Mouse (Mus musculus): ENCODE data around the gene Fbxo34. TPM values are rescaled to one million over a fixed set of nuclear protein-coding genes. Genes with fewer than 3 reads are reported as not detected.

Gene Fbxo34
- polyA plus RNA-seq, 1 experiment from 2014 or later = 26.3 TPM

- no peaks in the 10 kb centered on the region for H3K4me1 ChIP-seq
- WGBS = 64% methylated on average over 3 of the region's 3 CpGs
- no peaks in the 10 kb centered on the region for H3K27me3 ChIP-seq
- H3K9ac ChIP-seq = no peak overlapping the region
- no peaks in the 10 kb centered on the region for H3K36me3 ChIP-seq
- ATAC-seq (ENCODE audit: insufficient number of reproducible peaks, low FRiP score, low TSS enrichment, low read depth) = no peak
- no peak overlapping the region for H3K4me3 ChIP-seq (replicated peaks)
- H3K9me3 ChIP-seq (replicated peaks) = peaks cover 2% of the 10 kb centered on the region; the same call in 1 of the 2 replicates
- H3K4me2 ChIP-seq (replicated peaks) = no peak overlapping the region
- H3K27ac ChIP-seq (replicated peaks) = no peak overlapping the region
Observed at GRCm38 (mm10) chr14:47438947-47439346, 11.3 kb upstream of the Fbxo34 start.

- Histone ChIP-seq H3K27me3 (no peaks in the 10 kb centered on the region), H3K4me3 (replicated peaks) (no peak overlapping the region), H3K27ac (replicated peaks) (no peak overlapping the region), H3K4me2 (replicated peaks) (no peak overlapping the region), H3K9me3 (replicated peaks) (0 out of 2 replicates have a peak, but pooled peaks cover 2% of the 10 kb centered on the region), H3K36me3 (no peaks in the 10 kb centered on the region), H3K4me1 (no peaks in the 10 kb centered on the region), H3K9ac (no peak overlapping the region)
- WGBS = 31% methylated on average over 2 of the region's 2 CpGs
- ATAC-seq (ENCODE audit: insufficient number of reproducible peaks, low FRiP score, low TSS enrichment, low read depth) = no peak
Observed at GRCm38 (mm10) chr14:47444907-47445306, 5.3 kb upstream of the Fbxo34 start.

- WGBS = 46% methylated on average over 9 of the region's 9 CpGs
- Histone ChIP-seq H3K9me3 (replicated peaks) (no peaks in the 10 kb centered on the region), H3K27me3 (no peaks in the 10 kb centered on the region), H3K27ac (replicated peaks) (no peak overlapping the region), H3K4me1 (no peaks in the 10 kb centered on the region), H3K36me3 (no peaks in the 10 kb centered on the region), H3K9ac (no peak overlapping the region), H3K4me2 (replicated peaks) (no peak overlapping the region), H3K4me3 (replicated peaks) (no peak overlapping the region)
- ATAC-seq (ENCODE audit: insufficient number of reproducible peaks, low FRiP score, low TSS enrichment, low read depth) = no peak
Observed at GRCm38 (mm10) chr14:47445331-47446095, 4.7 kb upstream of the Fbxo34 start.

GRCm38 (mm10) chr14:47459556-47459955 lies 9.3 kb downstream of the Fbxo34 start:
- no peak for ATAC-seq (ENCODE audit: insufficient number of reproducible peaks, low FRiP score, low TSS enrichment, low read depth)
- WGBS = 78% methylated on average over 4 of the region's 4 CpGs

GRCm38 (mm10) chr14:47461997-47462396 lies 11.8 kb downstream of the Fbxo34 start:
- no peak overlapping the region for H3K9ac ChIP-seq
- no peak overlapping the region for H3K4me3 ChIP-seq (replicated peaks)
- H3K9me3 ChIP-seq (replicated peaks) = no peaks in the 10 kb centered on the region
- no peak for ATAC-seq (ENCODE audit: insufficient number of reproducible peaks, low FRiP score, low TSS enrichment, low read depth)
- no peak overlapping the region for H3K4me2 ChIP-seq (replicated peaks)
- no peaks in the 10 kb centered on the region for H3K4me1 ChIP-seq
- no peak overlapping the region for H3K27ac ChIP-seq (replicated peaks)
- whole genome bisulfite sequencing = 87% methylated on average over 8 of the region's 8 CpGs
- H3K27me3 ChIP-seq = no peaks in the 10 kb centered on the region; the same call in 1 of the 2 replicates
- no peaks in the 10 kb centered on the region for H3K36me3 ChIP-seq

More at GRCm38 (mm10) chr14:47459556-47459955, 9.3 kb downstream of the Fbxo34 start:
- H3K9ac ChIP-seq = no peak overlapping the region
- H3K4me1 ChIP-seq = no peaks in the 10 kb centered on the region
- no peaks in the 10 kb centered on the region for H3K36me3 ChIP-seq
- no peak overlapping the region for H3K4me3 ChIP-seq (replicated peaks)
- no peak overlapping the region for H3K4me2 ChIP-seq (replicated peaks)
- H3K27ac ChIP-seq (replicated peaks) = no peak overlapping the region
- H3K9me3 ChIP-seq (replicated peaks) = no peaks in the 10 kb centered on the region
- H3K27me3 ChIP-seq = no peaks in the 10 kb centered on the region

GRCm38 (mm10) chr14:47462453-47462852 lies 12.2 kb downstream of the Fbxo34 start:
- Histone ChIP-seq H3K27me3 (no peaks in the 10 kb centered on the region; the same call in 1 of the 2 replicates), H3K4me3 (replicated peaks) (no peak overlapping the region), H3K9me3 (replicated peaks) (no peaks in the 10 kb centered on the region), H3K36me3 (no peaks in the 10 kb centered on the region), H3K27ac (replicated peaks) (no peak overlapping the region), H3K9ac (no peak overlapping the region), H3K4me2 (replicated peaks) (no peak overlapping the region), H3K4me1 (no peaks in the 10 kb centered on the region)
- WGBS = 85% methylated on average over 4 of the region's 4 CpGs
- no peak for ATAC-seq (ENCODE audit: insufficient number of reproducible peaks, low FRiP score, low TSS enrichment, low read depth)

GRCm38 (mm10) chr14:47462877-47463460 lies 12.7 kb downstream of the Fbxo34 start:
- H3K9ac ChIP-seq = no peak overlapping the region
- no peaks in the 10 kb centered on the region for H3K36me3 ChIP-seq
- H3K4me3 ChIP-seq (replicated peaks) = no peak overlapping the region
- no peaks in the 10 kb centered on the region; the same call in 1 of the 2 replicates for H3K27me3 ChIP-seq
- WGBS = 60% methylated on average over 9 of the region's 9 CpGs
- no peaks in the 10 kb centered on the region for H3K9me3 ChIP-seq (replicated peaks)
- no peak overlapping the region for H3K27ac ChIP-seq (replicated peaks)
- no peaks in the 10 kb centered on the region for H3K4me1 ChIP-seq
- no peak for ATAC-seq (ENCODE audit: insufficient number of reproducible peaks, low FRiP score, low TSS enrichment, low read depth)
- no peak overlapping the region for H3K4me2 ChIP-seq (replicated peaks)

GRCm38 (mm10) chr14:47464426-47464825 lies 14.2 kb downstream of the Fbxo34 start:
- 75% methylated on average over 10 of the region's 10 CpGs for WGBS
- Histone ChIP-seq H3K27ac (replicated peaks) (no peak overlapping the region), H3K4me2 (replicated peaks) (no peak overlapping the region), H3K27me3 (no peaks in the 10 kb centered on the region; the same call in 1 of the 2 replicates), H3K9me3 (replicated peaks) (no peaks in the 10 kb centered on the region), H3K4me1 (no peaks in the 10 kb centered on the region), H3K4me3 (replicated peaks) (no peak overlapping the region), H3K36me3 (no peaks in the 10 kb centered on the region), H3K9ac (no peak overlapping the region)
- ATAC-seq (ENCODE audit: insufficient number of reproducible peaks, low FRiP score, low TSS enrichment, low read depth) = no peak

- Histone ChIP-seq H3K4me2 (replicated peaks) (no peak overlapping the region), H3K4me3 (replicated peaks) (no peak overlapping the region)
- no peak for ATAC-seq (ENCODE audit: insufficient number of reproducible peaks, low FRiP score, low TSS enrichment, low read depth)
Observed at GRCm38 (mm10) chr14:47465468-47466175, 15.4 kb downstream of the Fbxo34 start.

GRCm38 (mm10) chr14:47472359-47472742 lies 22.1 kb downstream of the Fbxo34 start:
- Histone ChIP-seq H3K27ac (replicated peaks) (peak overlapping the region; percentile 82), H3K4me2 (replicated peaks) (peak overlapping the region; percentile 62), H3K4me3 (replicated peaks) (peak overlapping the region; percentile 99), H3K4me1 (peaks cover 15% of the 10 kb centered on the region), H3K9me3 (replicated peaks) (no peaks in the 10 kb centered on the region), H3K9ac (peak overlapping the region; percentile 88), H3K36me3 (no peaks in the 10 kb centered on the region), H3K27me3 (no peaks in the 10 kb centered on the region)
- peak; percentile 95 for ATAC-seq (ENCODE audit: insufficient number of reproducible peaks, low FRiP score, low TSS enrichment, low read depth)
- 1% methylated on average over 40 of the region's 40 CpGs for WGBS

More at GRCm38 (mm10) chr14:47465468-47466175, 15.4 kb downstream of the Fbxo34 start:
- no peak overlapping the region for H3K9ac ChIP-seq
- no peaks in the 10 kb centered on the region for H3K4me1 ChIP-seq
- no peaks in the 10 kb centered on the region for H3K36me3 ChIP-seq
- 43% methylated on average over 7 of the region's 7 CpGs for WGBS
- H3K9me3 ChIP-seq (replicated peaks) = no peaks in the 10 kb centered on the region
- no peaks in the 10 kb centered on the region; the same call in 1 of the 2 replicates for H3K27me3 ChIP-seq
- H3K27ac ChIP-seq (replicated peaks) = no peak overlapping the region
